Mouse (Mus musculus) heart, adult 2 months (tissue): Measurements from ENCODE around the gene Kcnn3. TPM values are rescaled to one million over a fixed set of nuclear protein-coding genes. Genes with fewer than 3 reads are reported as not detected.

ENCODE experiments used
- DNase-seq, 2 experiments: peaks; one replicate each; pipeline ENCODE4 v3.0.0; 2021
- H3K27ac ChIP-seq: fragments of 200-600 bp; 2 replicates; pipeline ENCODE4 v1.8.1; 2022
- H3K27me3 ChIP-seq: fragments of 200-500 bp; 2 replicates; pipeline ENCODE4 v1.6.1; 2012; ENCODE audit warnings: mild to moderate bottlenecking, low read length, inconsistent platforms, mixed read lengths; ENCODE audit not compliant: control insufficient read depth, insufficient read depth
- H3K36me3 ChIP-seq: fragments of 200-500 bp; 2 replicates; pipeline ENCODE4 v1.6.1; 2012; ENCODE audit warnings: low read length, inconsistent platforms; ENCODE audit not compliant: control insufficient read depth, insufficient read depth
- H3K4me1 ChIP-seq: fragments of 200-500 bp; 2 replicates; pipeline ENCODE4 v1.6.1; 2011; ENCODE audit warnings: low read length; ENCODE audit not compliant: control insufficient read depth, insufficient read depth
- H3K4me3 ChIP-seq: fragments of 200-600 bp; 2 replicates; pipeline ENCODE4 v1.8.1; 2022
- H3K79me2 ChIP-seq: fragments of 200-500 bp; replicated peaks from 2 replicates; pipeline ENCODE4 v1.6.1; 2012; ENCODE audit warnings: mild to moderate bottlenecking, inconsistent platforms, low read length, moderate library complexity, mixed read lengths; ENCODE audit not compliant: control insufficient read depth, insufficient read depth
- H3K9ac ChIP-seq: fragments of 200-500 bp; 2 replicates; pipeline ENCODE4 v1.6.1; 2012; ENCODE audit warnings: low read depth, mild to moderate bottlenecking, control low read depth, inconsistent platforms, low read length, mixed read lengths
- CTCF ChIP-seq: fragments of 200-600 bp; IDR thresholded peaks from 2 replicates; pipeline ENCODE4 v1.8.1; 2022; ENCODE audit warnings: antibody characterized with exemption, mild to moderate bottlenecking, moderate library complexity
- EP300 ChIP-seq: fragments of 200-500 bp; IDR thresholded peaks from 2 replicates; pipeline ENCODE4 v1.6.1; 2011; ENCODE audit warnings: low read depth, low read length, control low read depth; ENCODE audit not compliant: insufficient read depth
- POLR2A ChIP-seq: fragments of 200-500 bp; IDR thresholded peaks from 2 replicates; pipeline ENCODE4 v1.6.1; 2011; ENCODE audit warnings: mild to moderate bottlenecking, low read depth, low read length, control low read depth; ENCODE audit not compliant: insufficient read depth
- WGBS: fragments of 180-500 bp; shearing (Covaris S2); methylation state at CpG from one replicate; pipeline ENCODE4 v1.1.7; 2018; 5-methylcytosine and 5-hydroxymethylcytosine counted together
- intact Hi-C: fragments of 180-260 bp; cut with DNase I; formaldehyde crosslinking; loops from one replicate; pipeline ENCODE4 v1.15.1; 2025
- polyA plus RNA-seq: library from polyadenylated mRNA; depleted of rRNA; stranded (reverse); fragments of >200 nt; gene quantifications from 2 replicates; pipeline ENCODE4 v1.2.3, GENCODE M21; 2012
- total RNA-seq, 2 experiments: library from RNA; stranded (reverse); gene quantifications; 2 replicates each; pipeline ENCODE4 v1.2.3; 2021

The Kcnn3 gene
- total and polyA plus RNA-seq, 3 experiments: 0.84 to 3.3 (median 2.0) TPM

- no peaks in the 10 kb centered on the region for H3K27me3 ChIP-seq
- 61% methylated on average over 11 of the region's 11 CpGs for WGBS
- H3K4me3 ChIP-seq: no peak overlapping the region
- no peak overlapping the region for H3K27ac ChIP-seq
- TF ChIP-seq EP300: no peak
- TF ChIP-seq POLR2A: no peak
- no peak for TF ChIP-seq CTCF
- no peaks in the 10 kb centered on the region for H3K4me1 ChIP-seq
- intact Hi-C loops: no loop called here
- no peaks in the 10 kb centered on the region for H3K36me3 ChIP-seq
- no peaks in the 10 kb centered on the region for H3K79me2 ChIP-seq
- no peak overlapping the region for H3K9ac ChIP-seq
- no peak for DNase-seq
These were observed 68.5 kb downstream of the Kcnn3 start for GRCm38 (mm10) chr3:89588436-89588835.

GRCm38 (mm10) chr3:89589321-89589720 is 69.4 kb downstream of the Kcnn3 start:
- no peak overlapping the region for H3K4me3 ChIP-seq
- 40% methylated on average over 3 of the region's 3 CpGs for WGBS
- no peaks in the 10 kb centered on the region for H3K36me3 ChIP-seq
- TF ChIP-seq EP300 (no peak), CTCF (no peak), POLR2A (no peak)
- H3K4me1 ChIP-seq: no peaks in the 10 kb centered on the region
- no peaks in the 10 kb centered on the region for H3K27me3 ChIP-seq
- no peaks in the 10 kb centered on the region for H3K79me2 ChIP-seq
- H3K27ac ChIP-seq: no peak overlapping the region
- intact Hi-C loops: no loop called here
- no peak for DNase-seq
- no peak overlapping the region for H3K9ac ChIP-seq

- no peak for DNase-seq
- WGBS: 96% methylated on average over 4 of the region's 4 CpGs
- Histone ChIP-seq H3K9ac (no peak overlapping the region), H3K4me3 (no peak overlapping the region), H3K36me3 (no peaks in the 10 kb centered on the region), H3K27me3 (no peaks in the 10 kb centered on the region), H3K27ac (no peak overlapping the region), H3K79me2 (no peaks in the 10 kb centered on the region), H3K4me1 (no peaks in the 10 kb centered on the region)
- TF ChIP-seq EP300 (no peak), CTCF (no peak)
- intact Hi-C loops: loop anchor here (10.0 kb wide), 1 partner anchor 94 kb away; no protein-coding TSS in a partner anchor
These were observed 70.4 kb downstream of the Kcnn3 start for GRCm38 (mm10) chr3:89590386-89590785.

- Histone ChIP-seq H3K4me1 (no peaks in the 10 kb centered on the region), H3K9ac (no peak overlapping the region), H3K27ac (no peak overlapping the region), H3K36me3 (no peaks in the 10 kb centered on the region), H3K27me3 (no peaks in the 10 kb centered on the region), H3K79me2 (no peaks in the 10 kb centered on the region), H3K4me3 (no peak overlapping the region)
- no peak for DNase-seq
- 68% methylated on average over 3 of the region's 3 CpGs for WGBS
- no peak for TF ChIP-seq CTCF
- no peak for TF ChIP-seq POLR2A
- TF ChIP-seq EP300: no peak
- intact Hi-C loops: loop anchor here (10.0 kb wide), 1 partner anchor 93 kb away; no protein-coding TSS in a partner anchor
These were observed 71.5 kb downstream of the Kcnn3 start for GRCm38 (mm10) chr3:89591461-89591860.

GRCm38 (mm10) chr3:89592809-89593208 is 72.8 kb downstream of the Kcnn3 start:
- no peak for TF ChIP-seq CTCF
- no peak for TF ChIP-seq POLR2A
- TF ChIP-seq EP300: no peak

GRCm38 (mm10) chr3:89593524-89593923 is 73.6 kb downstream of the Kcnn3 start:
- DNase-seq: no peak
- no peak overlapping the region for H3K27ac ChIP-seq
- no peaks in the 10 kb centered on the region for H3K36me3 ChIP-seq
- H3K27me3 ChIP-seq: no peaks in the 10 kb centered on the region
- H3K4me1 ChIP-seq: no peaks in the 10 kb centered on the region
- intact Hi-C loops: loop anchor here (10.0 kb wide), 1 partner anchor 91 kb away; no protein-coding TSS in a partner anchor
- no peaks in the 10 kb centered on the region for H3K79me2 ChIP-seq
- 62% methylated on average over 10 of the region's 10 CpGs for WGBS
- TF ChIP-seq CTCF (no peak), EP300 (no peak), POLR2A (no peak)
- H3K9ac ChIP-seq: no peak overlapping the region
- H3K4me3 ChIP-seq: no peak overlapping the region

More at GRCm38 (mm10) chr3:89592809-89593208, 72.8 kb downstream of the Kcnn3 start:
- no peak for DNase-seq
- Histone ChIP-seq H3K79me2 (no peaks in the 10 kb centered on the region), H3K27me3 (no peaks in the 10 kb centered on the region), H3K4me1 (no peaks in the 10 kb centered on the region), H3K36me3 (no peaks in the 10 kb centered on the region), H3K27ac (no peak overlapping the region), H3K9ac (no peak overlapping the region), H3K4me3 (no peak overlapping the region)
- WGBS: 43% methylated on average over 11 of the region's 11 CpGs
- intact Hi-C loops: loop anchor here (10.0 kb wide), 1 partner anchor 92 kb away; no protein-coding TSS in a partner anchor
